Mouse (Mus musculus): ENCODE data around the gene 2610301B20Rik. TPM values are rescaled to one million over a fixed set of nuclear protein-coding genes. Genes with fewer than 3 reads are reported as not detected.

The 2610301B20Rik gene
- polyA plus RNA-seq, 1 experiment from 2014 or later = 26.4 TPM

DNA sequence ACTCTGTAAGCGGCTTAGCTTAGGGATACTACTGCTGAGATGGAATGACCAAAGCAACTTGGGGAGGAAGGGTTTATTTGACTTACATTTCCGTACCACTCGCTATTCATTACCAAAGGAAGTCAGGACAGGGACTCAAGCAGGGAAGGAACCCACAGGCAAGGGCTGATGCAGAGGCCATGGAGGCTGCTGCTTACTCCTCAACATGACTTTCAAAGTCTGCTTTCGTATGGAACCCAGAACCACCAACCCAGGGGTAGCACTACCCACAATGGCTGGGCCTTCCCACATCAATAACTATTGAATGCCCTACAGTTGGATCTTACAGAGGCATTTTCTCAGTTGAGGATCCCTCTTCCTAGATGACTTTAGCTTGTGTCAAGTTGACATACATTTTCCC lies 52.1 kb downstream of the 2610301B20Rik start:
- H3K4me1 ChIP-seq = 0 out of 2 replicates have a peak, but pooled peaks cover 6% of the 10 kb centered on the region
- no peak for ATAC-seq (replicated peaks; ENCODE audit: low FRiP score)

GRCm38 (mm10) chr4:10928158-10928557 lies 53.9 kb downstream of the 2610301B20Rik start:
- 89% methylated on average over 6 of the region's 6 CpGs for WGBS
- no peak overlapping the region for H3K4me3 ChIP-seq (replicated peaks)
- H3K9me3 ChIP-seq (replicated peaks) = no peaks in the 10 kb centered on the region
- H3K27ac ChIP-seq = no peak overlapping the region
- H3K4me2 ChIP-seq = no peak overlapping the region
- 0 out of 2 replicates have a peak, but pooled peaks cover 8% of the 10 kb centered on the region for H3K4me1 ChIP-seq
- no peaks in the 10 kb centered on the region for H3K36me3 ChIP-seq
- no peak for ATAC-seq (replicated peaks; ENCODE audit: low FRiP score)
- no peak overlapping the region for H3K9ac ChIP-seq
- no peaks in the 10 kb centered on the region for H3K27me3 ChIP-seq

More for the DNA sequence above, 52.1 kb downstream of the 2610301B20Rik start:
- Histone ChIP-seq H3K27ac (no peak overlapping the region), H3K9me3 (replicated peaks) (no peaks in the 10 kb centered on the region), H3K9ac (no peak overlapping the region), H3K36me3 (no peaks in the 10 kb centered on the region), H3K4me2 (no peak overlapping the region), H3K4me3 (replicated peaks) (no peak overlapping the region), H3K27me3 (no peaks in the 10 kb centered on the region)
- 97% methylated on average over 4 of the region's 4 CpGs for WGBS

- Histone ChIP-seq H3K9ac (no peak overlapping the region), H3K27me3 (no peaks in the 10 kb centered on the region), H3K4me1 (0 out of 2 replicates have a peak, but pooled peaks cover 8% of the 10 kb centered on the region), H3K27ac (peak overlapping the region; percentile 71; the same call in 1 of the 2 replicates), H3K4me3 (replicated peaks) (no peak overlapping the region), H3K36me3 (no peaks in the 10 kb centered on the region), H3K4me2 (no peak overlapping the region), H3K9me3 (replicated peaks) (no peaks in the 10 kb centered on the region)
- 79% methylated on average over 3 of the region's 3 CpGs for WGBS
- ATAC-seq (replicated peaks; ENCODE audit: low FRiP score) = peak; percentile 68; the same call in 1 of the 2 replicates
These were observed 55.4 kb downstream of the 2610301B20Rik start for GRCm38 (mm10) chr4:10929726-10930125.

DNA sequence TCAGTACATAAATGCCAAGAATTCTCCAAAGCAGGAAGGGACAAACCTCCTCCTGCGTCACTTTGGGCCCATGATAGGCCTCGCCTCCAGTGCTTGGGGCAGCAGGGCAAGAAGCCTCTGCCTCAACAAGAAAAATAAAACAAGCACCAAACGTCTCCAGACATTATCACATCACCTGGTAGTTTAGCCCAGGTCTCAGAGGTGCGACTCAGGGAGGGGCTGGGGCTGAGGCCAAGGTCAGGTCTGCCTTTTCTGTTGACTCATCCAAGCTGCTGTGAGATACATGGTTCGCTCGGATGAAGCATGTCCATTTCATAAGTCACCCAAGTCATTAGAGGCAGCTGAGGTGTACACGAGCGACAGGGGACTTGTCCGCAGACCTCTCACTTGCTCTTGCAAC lies 56.7 kb downstream of the 2610301B20Rik start:
- Histone ChIP-seq H3K27ac (peak overlapping the region; percentile 69), H3K4me2 (no peak overlapping the region), H3K4me3 (replicated peaks) (no peak overlapping the region), H3K4me1 (0 out of 2 replicates have a peak, but pooled peaks cover 8% of the 10 kb centered on the region), H3K9ac (no peak overlapping the region), H3K9me3 (replicated peaks) (no peaks in the 10 kb centered on the region), H3K36me3 (no peaks in the 10 kb centered on the region), H3K27me3 (no peaks in the 10 kb centered on the region)
- WGBS = 66% methylated on average over 9 of the region's 9 CpGs
- ATAC-seq (replicated peaks; ENCODE audit: low FRiP score) = no peak

DNA sequence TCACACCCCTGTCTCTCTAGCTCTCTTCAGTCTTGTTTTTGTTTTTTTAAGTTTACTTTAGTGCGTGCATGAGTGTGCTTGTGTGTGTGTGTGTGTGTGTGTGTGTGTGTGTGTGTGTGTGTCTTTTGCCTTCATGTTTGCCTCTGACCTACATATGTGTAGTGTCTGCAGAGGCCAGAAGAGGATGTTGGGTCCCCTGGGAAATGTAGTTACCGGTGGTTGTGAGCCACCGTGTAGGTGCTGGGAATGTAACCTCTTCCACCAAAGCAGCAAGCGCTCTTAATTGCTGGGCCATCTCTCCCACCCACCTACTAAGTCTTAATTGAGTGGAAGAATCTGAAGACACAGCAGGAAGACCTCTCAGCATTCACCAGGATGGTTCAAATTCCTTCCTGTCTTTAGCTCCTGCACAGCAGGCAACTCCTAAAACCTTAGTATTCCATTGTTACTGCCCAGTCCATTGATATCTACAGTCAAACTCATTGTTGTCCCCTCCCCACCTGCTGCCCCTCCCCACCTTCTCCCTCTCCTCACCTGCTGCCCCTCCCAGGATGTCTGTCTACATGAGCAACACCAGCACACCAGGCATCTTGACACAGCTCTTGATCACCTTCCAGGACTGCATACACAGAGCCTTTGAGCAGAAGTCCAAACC lies 57.9 kb downstream of the 2610301B20Rik start:
- no peak overlapping the region for H3K9ac ChIP-seq
- H3K4me2 ChIP-seq = no peak overlapping the region
- no peaks in the 10 kb centered on the region for H3K36me3 ChIP-seq
- no peak overlapping the region for H3K27ac ChIP-seq
- no peaks in the 10 kb centered on the region for H3K9me3 ChIP-seq (replicated peaks)
- WGBS = 40% methylated on average over 4 of the region's 4 CpGs
- no peaks in the 10 kb centered on the region for H3K27me3 ChIP-seq
- H3K4me3 ChIP-seq (replicated peaks) = no peak overlapping the region
- no peak for ATAC-seq (replicated peaks; ENCODE audit: low FRiP score)
- 0 out of 2 replicates have a peak, but pooled peaks cover 4% of the 10 kb centered on the region for H3K4me1 ChIP-seq

DNA sequence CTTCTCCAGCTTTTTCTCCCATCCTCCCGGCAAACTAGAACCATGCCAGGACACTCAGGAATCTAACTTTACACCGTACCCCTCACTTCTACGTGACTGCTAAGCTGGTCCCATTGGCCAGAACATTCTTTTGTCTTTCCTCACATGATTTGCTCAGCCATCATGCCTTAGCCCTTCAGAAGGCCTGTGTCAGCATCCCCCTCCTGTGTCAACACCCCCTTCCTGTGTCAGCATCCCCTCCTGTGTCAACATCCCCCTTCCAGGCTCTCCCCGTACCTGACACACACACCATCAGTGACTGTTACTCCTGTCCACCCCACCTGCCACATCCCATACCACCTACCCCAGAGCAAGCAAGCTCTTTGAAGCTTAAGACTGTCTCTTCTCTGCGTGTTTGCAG lies 58.5 kb downstream of the 2610301B20Rik start:
- Histone ChIP-seq H3K9me3 (replicated peaks) (no peaks in the 10 kb centered on the region), H3K4me1 (0 out of 2 replicates have a peak, but pooled peaks cover 4% of the 10 kb centered on the region), H3K4me3 (replicated peaks) (no peak overlapping the region), H3K27ac (no peak overlapping the region), H3K9ac (no peak overlapping the region), H3K27me3 (no peaks in the 10 kb centered on the region), H3K36me3 (no peaks in the 10 kb centered on the region), H3K4me2 (no peak overlapping the region)
- no peak for ATAC-seq (replicated peaks; ENCODE audit: low FRiP score)
- 80% methylated on average over 5 of the region's 5 CpGs for WGBS

DNA sequence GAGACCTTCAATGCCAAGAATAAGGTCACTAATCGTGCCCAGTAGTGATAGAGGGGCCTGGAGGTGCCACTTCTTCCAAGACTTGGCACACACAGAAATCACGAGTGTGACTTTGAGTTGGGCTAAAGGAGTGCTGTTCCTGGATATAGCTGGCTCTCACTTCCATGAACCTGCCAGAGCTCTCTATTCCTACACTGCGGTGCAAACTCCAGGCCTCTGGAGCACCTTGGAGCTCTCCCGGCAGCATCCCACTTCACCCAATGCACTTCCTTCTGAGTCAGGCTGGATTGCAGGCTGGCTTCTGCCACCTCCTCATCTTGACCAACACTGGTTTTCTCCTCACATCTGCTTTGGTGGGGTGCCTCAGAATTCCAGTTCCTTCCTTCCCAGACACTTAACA lies 62.5 kb downstream of the 2610301B20Rik start:
- Histone ChIP-seq H3K4me3 (replicated peaks) (no peak overlapping the region), H3K4me2 (no peak overlapping the region), H3K9ac (no peak overlapping the region), H3K36me3 (no peaks in the 10 kb centered on the region), H3K9me3 (replicated peaks) (no peaks in the 10 kb centered on the region), H3K27me3 (no peaks in the 10 kb centered on the region), H3K27ac (no peak overlapping the region), H3K4me1 (0 out of 2 replicates have a peak, but pooled peaks cover 2% of the 10 kb centered on the region)
- ATAC-seq (replicated peaks; ENCODE audit: low FRiP score) = no peak
- 89% methylated on average over 4 of the region's 4 CpGs for WGBS

Small RNAs within 50 kb of the gene (microRNA-seq; reads per million reads assigned to microRNA genes)
- not detected for gene Mir3471-1
- gene n-TSaga9 = 1.2 reads per million

All from kidney, embryonic 15.5 days (tissue).